Mouse (Mus musculus): ENCODE data around the gene Nrxn1.
"Not testable (repeated sequence)": the region's sequence is repeated elsewhere in the genome, so short reads cannot be mapped to it uniquely, and the experiment has no call there.

Gene Nrxn1

DNA sequence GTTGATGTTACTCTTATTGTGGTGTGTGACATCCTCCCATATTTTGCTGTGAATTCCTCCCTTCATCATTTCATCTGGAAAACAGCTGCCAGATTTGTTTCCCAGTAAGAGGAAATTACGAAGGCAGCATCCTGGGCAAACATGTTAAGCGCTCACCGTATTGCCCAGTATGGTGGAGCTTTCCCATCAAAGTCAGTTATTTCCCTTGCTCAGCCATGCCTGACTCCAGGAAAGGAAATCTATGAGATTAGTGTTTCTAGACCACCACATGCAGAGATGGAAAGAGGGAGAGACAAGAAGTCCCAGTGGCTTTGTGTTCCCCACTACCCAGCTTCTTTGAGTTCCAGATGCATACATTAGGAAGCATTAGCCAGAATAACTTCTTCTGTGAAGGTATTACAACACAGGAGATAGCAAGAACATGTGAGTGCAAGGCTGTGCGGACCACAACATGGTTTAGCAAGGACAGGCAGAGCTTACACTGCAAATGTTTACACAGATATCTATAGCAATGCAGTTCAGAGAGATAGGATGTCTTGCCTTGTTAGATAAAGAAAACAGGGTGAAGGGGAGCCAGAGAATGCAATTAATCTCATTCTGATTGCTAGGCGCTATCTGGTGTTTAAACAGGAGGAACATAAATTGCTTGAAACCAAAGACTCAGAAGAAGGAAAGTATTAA, 839.3 kb downstream of the Nrxn1 start:
- in situ Hi-C loops (cut with MboI) = no loop called here

- in situ Hi-C loops (cut with MboI) = no loop called here
Measured at GRCm38 (mm10) chr17:90252196-90252595, 840.7 kb downstream of the Nrxn1 start.

DNA sequence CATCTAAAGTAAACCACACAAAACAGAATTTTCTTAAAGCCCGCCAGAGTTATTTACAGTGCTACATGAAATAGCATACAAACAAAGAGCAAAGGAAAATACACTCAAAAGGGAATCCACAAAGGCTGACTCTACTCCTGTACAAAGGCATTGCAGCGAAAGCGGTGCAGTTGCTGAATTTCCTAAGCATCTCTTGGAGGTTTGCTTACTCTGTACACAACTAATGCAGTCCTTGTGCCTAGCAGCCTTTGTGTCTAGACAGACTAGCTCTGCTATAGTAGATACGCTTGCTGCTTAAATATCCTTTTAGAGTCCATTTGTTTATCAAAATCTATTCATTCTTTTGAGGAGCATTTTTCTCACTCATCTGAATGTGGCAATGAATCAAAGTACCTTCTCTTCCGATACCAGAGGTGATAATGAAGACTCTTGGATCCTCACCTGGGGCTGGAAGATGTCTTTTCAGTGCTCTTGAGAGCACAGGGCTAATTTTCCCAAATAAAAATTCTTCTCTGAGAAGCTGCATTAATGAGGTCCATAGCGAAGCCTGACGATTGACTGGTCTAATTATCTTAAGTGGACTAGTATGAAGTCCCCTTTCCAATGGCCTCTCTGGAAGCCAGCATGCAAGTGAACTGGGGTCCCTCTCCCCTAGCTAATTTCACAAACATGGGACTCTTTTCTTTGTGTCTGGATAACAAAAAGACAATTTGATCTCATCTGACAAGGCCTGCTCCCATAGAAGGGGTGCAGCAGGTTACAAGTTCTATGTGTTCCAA, 845.6 kb downstream of the Nrxn1 start:
- in situ Hi-C loops (cut with MboI) = no loop called here

DNA sequence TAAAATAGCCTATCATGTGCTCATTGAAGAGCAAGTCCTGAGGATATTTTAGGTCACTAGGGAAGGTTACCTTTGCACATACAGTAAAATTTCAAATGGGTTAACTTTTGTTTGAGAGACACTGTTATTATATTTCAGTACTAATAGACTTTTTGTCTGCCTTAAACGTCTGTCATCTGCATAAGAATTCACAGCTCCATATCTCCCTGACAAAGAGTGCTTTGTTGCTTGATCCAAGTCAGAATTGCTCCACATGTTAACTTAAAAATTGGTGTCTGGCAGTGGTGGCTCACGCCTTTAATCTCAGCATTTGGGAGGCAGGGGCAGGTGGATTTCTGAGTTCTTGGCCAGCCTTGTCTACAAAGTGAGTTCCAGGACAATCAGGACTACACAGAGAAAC, 848.5 kb downstream of the Nrxn1 start:
- in situ Hi-C loops (cut with MboI) = no loop called here

GRCm38 (mm10) chr17:90238964-90239363, 853.9 kb downstream of the Nrxn1 start:
- in situ Hi-C loops (cut with MboI) = no loop called here

- in situ Hi-C loops (cut with MboI) = no loop called here
Measured at GRCm38 (mm10) chr17:90238517-90238916, 854.4 kb downstream of the Nrxn1 start.

DNA sequence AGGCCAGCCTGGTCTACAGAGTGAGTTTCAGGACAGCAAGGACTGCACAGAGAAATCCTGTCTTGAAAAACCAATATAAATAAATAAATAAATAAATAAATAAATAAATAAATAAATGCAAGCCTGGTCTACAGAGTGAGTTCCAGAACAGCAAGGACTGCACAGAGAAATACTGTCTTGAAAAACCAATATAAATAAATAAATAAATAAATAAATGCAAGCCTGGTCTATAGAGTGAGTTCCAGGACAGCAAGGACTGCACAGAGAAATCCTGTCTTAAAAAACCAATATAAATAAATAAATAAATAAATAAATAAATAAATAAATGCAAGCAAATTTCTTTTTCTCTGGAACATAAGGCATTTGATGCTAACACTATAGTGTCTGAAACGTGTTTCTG, 857.2 kb downstream of the Nrxn1 start:
- in situ Hi-C loops (cut with MboI) = not testable (repeated sequence)

DNA sequence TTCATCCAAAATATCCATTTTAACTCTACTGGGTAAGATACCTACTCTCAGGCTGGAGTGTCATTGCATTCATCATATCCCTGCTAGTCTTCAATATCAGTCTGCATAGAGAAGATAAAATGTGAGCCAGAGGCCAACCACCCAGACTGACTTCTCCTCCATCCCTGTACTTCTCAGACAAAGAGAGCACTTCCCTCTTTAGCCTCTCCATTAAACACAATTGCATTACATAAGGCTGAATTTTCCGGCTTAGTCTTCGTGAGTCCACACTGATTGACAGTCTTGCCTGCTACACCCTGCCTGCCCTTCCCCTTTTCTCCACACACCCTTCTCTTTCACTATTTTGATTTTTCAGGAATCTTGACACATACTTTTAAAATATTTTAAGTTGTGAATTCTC, 858.1 kb downstream of the Nrxn1 start:
- in situ Hi-C loops (cut with MboI) = no loop called here

DNA sequence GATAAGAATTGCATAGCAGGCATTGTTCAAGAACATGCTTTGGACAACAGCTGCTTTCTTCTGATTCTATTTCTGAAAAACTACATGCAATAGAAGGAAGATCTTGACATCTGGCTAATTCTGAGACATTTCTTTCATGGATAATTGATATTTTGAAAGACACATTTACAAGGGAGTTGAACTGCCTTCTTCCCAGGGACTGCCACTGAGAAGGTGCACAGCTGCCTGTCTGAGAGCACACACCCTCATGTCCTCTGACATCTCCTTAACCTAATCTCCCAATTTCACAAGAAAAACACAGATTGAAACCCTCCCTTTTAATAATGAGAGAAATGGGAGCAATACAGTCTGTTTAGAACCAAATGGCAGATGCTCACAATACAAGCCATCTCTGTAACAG, 884.3 kb downstream of the Nrxn1 start:
- in situ Hi-C loops (cut with MboI) = no loop called here

DNA sequence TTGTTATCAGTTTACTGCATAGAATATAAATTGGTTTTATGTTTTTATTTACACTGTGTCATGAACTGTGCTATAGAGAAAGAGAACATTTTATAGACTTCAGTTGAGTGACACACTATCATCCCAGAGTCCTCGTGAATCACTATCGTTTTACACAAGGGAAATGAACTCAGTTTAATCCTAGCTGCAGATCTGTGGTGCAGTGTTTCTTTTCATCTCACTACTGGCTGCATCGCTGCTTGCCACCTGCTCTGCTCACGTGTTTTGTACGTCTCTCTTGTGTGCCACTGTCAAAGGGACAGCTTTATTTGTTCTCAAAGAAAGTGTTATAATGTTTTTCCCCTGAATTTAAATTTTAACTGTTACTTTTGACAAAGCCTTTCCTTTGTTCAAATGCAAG, 885.3 kb downstream of the Nrxn1 start:
- in situ Hi-C loops (cut with MboI) = no loop called here

- in situ Hi-C loops (cut with MboI) = no loop called here
Measured at GRCm38 (mm10) chr17:90203993-90204392, 888.9 kb downstream of the Nrxn1 start.

DNA sequence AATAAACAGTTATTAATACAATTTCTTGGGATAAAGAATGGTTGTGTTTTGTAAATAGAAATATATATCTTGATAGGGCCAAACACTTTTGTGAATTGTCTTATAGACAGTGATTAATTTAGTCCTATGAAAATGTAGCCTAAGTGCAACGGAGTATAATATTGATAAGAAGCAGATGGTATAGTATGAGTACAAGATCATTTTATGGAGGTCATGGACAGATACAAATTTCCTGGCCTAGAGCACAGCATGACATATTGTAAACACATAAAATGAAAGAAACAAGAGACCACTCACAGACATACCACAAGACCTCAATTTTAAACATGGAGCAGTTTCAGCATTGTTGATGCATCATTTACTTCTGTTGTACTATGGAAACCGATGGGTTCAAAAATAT, 890.1 kb downstream of the Nrxn1 start:
- in situ Hi-C loops (cut with MboI) = no loop called here

DNA sequence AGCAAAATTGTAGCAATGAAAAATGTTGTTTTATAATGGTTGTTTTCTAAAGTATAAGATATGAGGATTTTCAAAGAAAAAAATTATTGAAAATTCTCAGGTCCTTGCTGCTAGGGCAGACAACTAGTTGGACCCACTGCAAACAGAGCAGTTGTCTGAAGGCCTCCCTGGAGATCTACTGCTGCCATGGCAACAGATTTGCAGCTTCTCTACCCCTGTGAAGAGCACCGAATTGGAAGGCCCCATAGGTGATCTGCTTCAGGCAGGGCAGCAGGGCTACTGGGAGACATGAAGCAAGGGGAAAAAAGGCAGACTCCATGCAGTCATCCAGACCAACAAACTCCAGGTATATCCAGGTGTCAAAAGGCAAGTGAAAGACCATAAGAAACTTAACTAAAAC, 896.1 kb downstream of the Nrxn1 start:
- in situ Hi-C loops (cut with MboI) = no loop called here

- in situ Hi-C loops (cut with MboI) = no loop called here
Measured at GRCm38 (mm10) chr17:90141602-90142001, 951.3 kb downstream of the Nrxn1 start.

- in situ Hi-C loops (cut with MboI) = no loop called here
Measured at GRCm38 (mm10) chr17:90130836-90131235, 962.0 kb downstream of the Nrxn1 start.

DNA sequence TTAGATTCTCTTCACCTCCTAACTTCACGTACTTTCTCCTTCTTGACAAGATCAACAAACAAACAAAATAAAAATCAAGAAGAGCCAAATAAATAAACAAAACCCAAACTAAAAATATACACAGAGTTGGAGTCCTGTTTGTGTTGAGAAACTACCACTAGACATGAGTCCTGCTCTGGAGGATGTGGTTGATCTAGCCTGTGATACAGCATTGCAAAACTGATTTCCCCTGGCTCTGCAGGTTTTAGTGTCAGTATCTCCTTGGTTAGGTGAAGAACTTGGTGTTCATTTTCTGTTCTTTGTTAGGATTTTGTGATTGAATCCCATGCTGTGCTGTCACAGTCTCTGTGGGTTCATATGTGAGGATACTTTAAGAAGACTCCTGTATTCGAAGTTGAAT, 963.7 kb downstream of the Nrxn1 start:
- in situ Hi-C loops (cut with MboI) = no loop called here

DNA sequence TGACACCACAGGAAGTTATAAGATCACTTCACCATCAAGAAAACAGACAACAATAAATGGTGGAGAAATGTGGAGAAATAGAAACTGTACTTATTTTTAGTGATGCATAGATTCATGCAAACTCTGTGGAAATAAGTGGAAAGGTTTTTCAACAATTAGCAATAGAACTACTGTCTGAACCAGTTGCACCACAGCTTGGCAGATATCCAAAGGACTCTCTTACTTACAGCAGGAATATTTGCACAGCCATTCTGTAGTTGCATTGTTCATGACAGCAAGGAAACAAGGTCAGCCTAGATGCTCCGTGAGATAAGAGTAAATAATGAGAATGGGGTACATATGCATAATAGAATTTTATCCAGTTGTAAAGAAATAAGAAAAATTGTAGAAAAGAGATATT, 965.3 kb downstream of the Nrxn1 start:
- in situ Hi-C loops (cut with MboI) = no loop called here

- in situ Hi-C loops (cut with MboI) = no loop called here
Measured at GRCm38 (mm10) chr17:90122796-90123481, 969.9 kb downstream of the Nrxn1 start.

DNA sequence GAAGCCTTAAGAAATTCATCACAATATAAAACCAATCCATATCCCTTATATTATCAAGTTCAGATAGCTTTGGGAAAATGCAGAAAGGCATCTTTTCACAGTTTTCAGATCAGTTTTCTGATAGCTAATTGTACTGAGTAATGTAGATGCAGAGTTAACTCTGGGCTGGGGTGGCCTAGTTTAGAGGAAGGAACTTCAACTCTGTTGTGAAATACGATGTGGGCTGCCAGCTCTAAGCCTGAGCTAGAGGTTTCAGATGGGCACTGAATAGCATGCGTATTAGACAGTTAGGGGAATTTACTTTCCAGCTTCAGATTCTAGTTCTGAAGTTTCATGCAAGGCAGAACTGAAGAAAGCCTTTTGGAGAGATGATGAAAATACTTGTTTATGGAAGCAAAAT, 976.6 kb downstream of the Nrxn1 start:
- in situ Hi-C loops (cut with MboI) = no loop called here

DNA sequence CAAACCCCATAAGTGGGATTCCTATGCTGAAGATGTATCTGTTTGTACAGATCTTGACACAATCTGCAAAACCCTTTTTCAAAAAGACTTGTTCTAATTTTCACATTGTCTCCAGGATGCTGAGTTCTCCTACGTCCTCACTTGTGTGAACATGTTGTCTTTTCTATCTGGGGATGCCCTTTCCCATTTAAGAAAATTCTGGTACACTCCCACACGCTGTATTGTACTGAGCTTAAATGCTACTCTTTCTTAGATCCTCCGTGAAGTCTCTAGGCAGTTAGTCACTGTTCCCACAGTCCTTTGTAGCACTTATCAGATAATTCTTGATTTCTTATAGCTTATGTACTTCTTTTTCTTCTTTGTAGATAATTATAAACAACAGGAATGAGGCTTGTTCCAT, 997.9 kb downstream of the Nrxn1 start:
- in situ Hi-C loops (cut with MboI) = no loop called here

DNA sequence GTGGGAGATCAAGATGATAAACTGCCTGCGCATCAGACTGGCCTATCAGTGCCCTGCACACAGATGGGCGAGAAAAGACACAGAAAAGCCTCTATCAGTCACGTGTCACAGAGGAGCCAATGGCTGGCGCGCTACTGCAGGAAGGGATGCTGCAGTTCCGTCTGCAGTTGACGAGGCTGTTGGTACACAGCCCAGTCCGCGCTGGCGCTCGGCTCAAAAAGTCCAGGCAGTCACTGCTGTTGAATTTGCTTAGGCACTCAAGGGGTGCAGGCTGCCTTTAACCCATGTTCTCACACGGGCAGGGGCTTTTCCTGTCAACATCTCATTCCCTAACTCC, 1004.6 kb downstream of the Nrxn1 start:
- in situ Hi-C loops (cut with MboI) = no loop called here

DNA sequence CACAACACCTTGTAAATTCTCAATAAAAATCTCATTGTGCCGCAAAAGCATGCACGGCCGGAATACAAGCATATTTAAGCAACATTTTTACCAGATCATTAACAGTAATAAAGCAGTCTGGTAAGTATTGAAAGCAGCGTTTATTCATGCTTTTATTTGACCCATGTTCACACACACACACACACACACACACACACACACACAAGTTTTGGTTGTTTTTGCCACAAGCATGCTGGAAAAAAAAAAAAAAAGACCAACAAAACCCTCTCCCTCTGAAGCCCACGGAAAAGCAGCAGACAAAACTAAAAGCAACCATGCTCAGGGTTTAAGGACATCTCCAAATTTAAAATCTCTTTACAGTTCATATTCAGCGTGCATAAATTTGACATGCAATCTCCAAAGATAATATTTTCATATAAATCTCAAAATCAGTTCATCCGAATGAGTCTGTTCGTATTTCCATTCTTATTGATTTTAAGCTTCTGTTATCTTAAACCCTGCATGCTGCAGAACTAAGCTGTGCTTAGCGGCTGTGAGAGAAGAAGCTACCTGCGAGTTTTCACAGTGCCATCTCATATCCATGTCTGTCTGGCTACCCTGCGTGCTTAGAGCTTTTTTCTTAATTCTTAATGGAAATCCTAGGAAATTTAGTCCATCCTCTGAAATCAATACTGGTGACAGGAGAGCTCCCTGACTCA, 1005.1 kb downstream of the Nrxn1 start:
- in situ Hi-C loops (cut with MboI) = no loop called here

- in situ Hi-C loops (cut with MboI) = no loop called here
Measured at GRCm38 (mm10) chr17:90086826-90087225, 1006.0 kb downstream of the Nrxn1 start.

Data from mature B cell (primary cell).